Mouse (Mus musculus): ENCODE data around the gene Nup98. TPM values are rescaled to one million over a fixed set of nuclear protein-coding genes. Genes with fewer than 3 reads are reported as not detected.

Nup98 gene
- total and polyA plus RNA-seq, 3 experiments, result 24.6 to 37.1 (median 25.0) TPM

DNA sequence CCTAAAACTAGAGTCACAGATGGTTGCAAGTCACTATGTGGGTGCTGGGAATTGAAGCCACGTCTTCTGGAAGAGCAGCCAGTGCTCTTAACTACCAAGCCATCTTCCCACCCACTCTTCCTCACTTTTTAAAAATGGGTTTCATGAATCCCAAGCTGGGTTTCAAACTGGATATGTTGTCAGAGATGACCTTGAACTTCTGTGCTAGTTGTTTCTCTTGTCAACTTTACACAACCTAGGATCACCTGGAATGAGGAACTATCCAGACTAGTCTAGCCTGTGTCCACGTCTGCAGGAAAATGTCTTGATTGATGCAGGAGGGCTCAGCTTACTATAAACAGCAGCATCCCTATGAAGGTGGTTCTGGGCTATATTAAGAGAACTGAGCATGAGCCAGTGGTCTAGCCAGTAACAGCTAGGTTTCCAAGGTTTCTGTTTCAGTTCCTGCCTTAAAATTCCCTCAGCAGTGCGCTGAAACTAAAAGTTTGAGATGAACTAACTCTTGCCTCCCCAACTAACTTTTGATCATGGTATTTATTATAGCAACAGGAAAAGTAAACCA is 5.6 kb downstream of the Nup98 start:
- no peaks in the 10 kb centered on the region for H3K27me3 ChIP-seq (replicated peaks)
- no peak overlapping the region for H3K27ac ChIP-seq (ENCODE audit: insufficient read depth, low read depth)
- H3K9me3 ChIP-seq (replicated peaks; ENCODE audit: low read length), result no peaks in the 10 kb centered on the region
- H3K4me2 ChIP-seq (ENCODE audit: insufficient read depth, low read depth, poor library complexity, severe bottlenecking), result no peak overlapping the region
- dilution Hi-C loops (cut with MboI; ENCODE audit: extremely low pct_ligation_motif_present, extremely low pct_unique_long_range_greater_than_20kb, low sequenced_read_pairs), result no loop called here
- no peak overlapping the region for H3K4me3 ChIP-seq (replicated peaks in 1 of 3; ENCODE audit: low read depth in 2 of 3, low read length in 2 of 3, poor library complexity in 1 of 3)
- DNase-seq (ENCODE audit: extremely low read depth), result no peak
- TF ChIP-seq TBP (conservative IDR thresholded peaks at IDR 0.05; ENCODE audit: low read depth, low read length) (no peak), HCFC1 (IDR thresholded peaks at IDR 0.05; ENCODE audit: low read depth, low read length) (no peak)
- in situ Hi-C loops (cut with MboI; ENCODE audit: low pct_ligation_motif_present, low pct_unique_long_range_greater_than_20kb, low sequenced_read_pairs), result no loop called here
- H3K4me1 ChIP-seq (ENCODE audit: control insufficient read depth in 1 of 2, insufficient read depth in 2 of 2), result peaks cover 4 to 80% of the 10 kb centered on the region in 2 experiments; a peak in 3 of 4 replicates
- H3K36me3 ChIP-seq (replicated peaks in 1 of 2; ENCODE audit: control insufficient read depth in 1 of 2, insufficient read depth in 1 of 2, low read length in 1 of 2), result peaks cover 0 to 34% of the 10 kb centered on the region in 2 experiments
- H3K79me2 ChIP-seq (replicated peaks; ENCODE audit: control insufficient read depth, extremely low read depth, insufficient read depth, poor library complexity, severe bottlenecking), result peaks cover 70% of the 10 kb centered on the region
- no peak overlapping the region for H3K9ac ChIP-seq (ENCODE audit: insufficient read depth, low read depth)

DNA sequence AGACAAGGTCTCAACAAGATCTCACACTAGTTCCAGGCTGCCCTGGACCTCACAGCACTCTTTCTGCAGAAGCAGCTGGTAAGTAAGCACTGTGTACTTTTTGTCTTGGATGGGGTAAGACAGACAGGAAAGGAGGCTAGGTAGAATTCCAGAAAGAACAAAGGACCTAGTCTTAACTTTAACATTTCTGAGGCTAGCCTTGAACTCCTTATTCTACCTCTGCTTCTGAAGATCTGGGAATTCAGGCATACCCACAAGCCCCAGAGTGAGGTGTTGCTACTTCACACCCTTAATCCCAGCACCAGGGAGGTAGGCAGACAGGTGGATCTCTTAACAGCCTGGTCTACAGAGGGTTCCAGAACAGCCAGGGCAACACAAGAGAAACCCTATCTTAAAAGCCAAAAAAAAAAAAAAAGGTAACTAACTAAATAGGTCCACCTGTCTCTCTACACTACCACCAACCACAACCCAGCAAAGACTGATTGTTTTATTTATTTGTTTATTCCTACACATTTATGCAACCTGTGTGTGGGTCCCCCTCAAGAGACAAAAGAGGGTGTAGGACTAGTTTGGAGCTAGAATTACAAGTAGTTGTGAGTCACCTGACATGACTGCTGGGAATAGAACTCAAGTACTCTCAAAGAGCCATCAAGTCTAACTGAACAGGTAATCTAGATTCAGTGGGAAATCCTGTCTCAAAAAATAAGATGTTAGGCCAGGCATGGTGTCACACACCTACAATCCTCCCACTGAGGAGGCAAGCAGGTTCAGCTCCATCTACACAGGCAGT is 8.8 kb downstream of the Nup98 start:
- H3K27me3 ChIP-seq (replicated peaks), result no peaks in the 10 kb centered on the region
- DNase-seq (ENCODE audit: extremely low read depth), result no peak
- in situ Hi-C loops (cut with MboI; ENCODE audit: low pct_ligation_motif_present, low pct_unique_long_range_greater_than_20kb, low sequenced_read_pairs), result no loop called here
- H3K9me3 ChIP-seq (replicated peaks; ENCODE audit: low read length), result no peaks in the 10 kb centered on the region
- peaks cover 4 to 62% of the 10 kb centered on the region in 2 experiments; a peak in 3 of 4 replicates for H3K4me1 ChIP-seq (ENCODE audit: control insufficient read depth in 1 of 2, insufficient read depth in 2 of 2)
- H3K27ac ChIP-seq (ENCODE audit: insufficient read depth, low read depth), result no peak overlapping the region
- dilution Hi-C loops (cut with MboI; ENCODE audit: extremely low pct_ligation_motif_present, extremely low pct_unique_long_range_greater_than_20kb, low sequenced_read_pairs), result no loop called here
- H3K79me2 ChIP-seq (replicated peaks; ENCODE audit: control insufficient read depth, extremely low read depth, insufficient read depth, poor library complexity, severe bottlenecking), result peaks cover 69% of the 10 kb centered on the region
- H3K4me2 ChIP-seq (ENCODE audit: insufficient read depth, low read depth, poor library complexity, severe bottlenecking), result no peak overlapping the region
- peaks cover 0 to 34% of the 10 kb centered on the region in 2 experiments for H3K36me3 ChIP-seq (replicated peaks in 1 of 2; ENCODE audit: control insufficient read depth in 1 of 2, insufficient read depth in 1 of 2, low read length in 1 of 2)
- H3K4me3 ChIP-seq (replicated peaks in 1 of 3; ENCODE audit: low read depth in 2 of 3, low read length in 2 of 3, poor library complexity in 1 of 3), result no peak overlapping the region
- no peak overlapping the region for H3K9ac ChIP-seq (ENCODE audit: insufficient read depth, low read depth)
- TF ChIP-seq ETS1 (conservative IDR thresholded peaks at IDR 0.05; ENCODE audit: low read depth, low read length), result no peak
- no peak for TF ChIP-seq MAX (IDR thresholded peaks at IDR 0.05; ENCODE audit: low read length)
- TF ChIP-seq MAFK (IDR thresholded peaks at IDR 0.05; ENCODE audit: insufficient replicate concordance, low read length), result no peak
- TF ChIP-seq SMC3 (IDR thresholded peaks at IDR 0.05; ENCODE audit: low read depth, low read length), result no peak
- no peak for TF ChIP-seq POLR2A (IDR thresholded peaks at IDR 0.05; ENCODE audit: low read depth, low read length)
- TF ChIP-seq TBP (conservative IDR thresholded peaks at IDR 0.05; ENCODE audit: low read depth, low read length), result no peak
- no peak for TF ChIP-seq ELF1 (IDR thresholded peaks at IDR 0.05; ENCODE audit: low read depth, low read length)
- no peak for TF ChIP-seq CHD2 (IDR thresholded peaks at IDR 0.05; ENCODE audit: low read length)
- TF ChIP-seq TCF12 (IDR thresholded peaks at IDR 0.05; ENCODE audit: low read depth, low read length), result no peak
- no peak for TF ChIP-seq ZC3H11A (IDR thresholded peaks at IDR 0.05; ENCODE audit: low read depth, low read length)
- TF ChIP-seq E2F4 (IDR thresholded peaks at IDR 0.05; ENCODE audit: insufficient replicate concordance, low read depth, low read length), result no peak
- no peak for TF ChIP-seq MAZ (IDR thresholded peaks at IDR 0.05; ENCODE audit: low read depth, low read length)
- TF ChIP-seq RAD21 (IDR thresholded peaks at IDR 0.05; ENCODE audit: low read depth, low read length), result no peak
- TF ChIP-seq ZKSCAN1 (IDR thresholded peaks at IDR 0.05; ENCODE audit: borderline replicate concordance, low read depth, low read length), result no peak
- TF ChIP-seq USF1 (IDR thresholded peaks at IDR 0.05; ENCODE audit: low read depth, low read length), result no peak

Data from CH12.LX (cell line).